Mouse (Mus musculus) erythroblast, embryonic 14.5 days (primary cell): ENCODE data around the gene 4933411K16Rik.

ENCODE experiments used
- GATA1 ChIP-seq: IDR thresholded peaks from 2 replicates; pipeline ENCODE4 v1.6.1; 2012; ENCODE audit warnings: low read length, inconsistent platforms, mixed read lengths
- TAL1 ChIP-seq: IDR thresholded peaks from 3 replicates; pipeline ENCODE4 v1.6.1; 2012; ENCODE audit warnings: low read length, inconsistent platforms, mixed read lengths

DNA sequence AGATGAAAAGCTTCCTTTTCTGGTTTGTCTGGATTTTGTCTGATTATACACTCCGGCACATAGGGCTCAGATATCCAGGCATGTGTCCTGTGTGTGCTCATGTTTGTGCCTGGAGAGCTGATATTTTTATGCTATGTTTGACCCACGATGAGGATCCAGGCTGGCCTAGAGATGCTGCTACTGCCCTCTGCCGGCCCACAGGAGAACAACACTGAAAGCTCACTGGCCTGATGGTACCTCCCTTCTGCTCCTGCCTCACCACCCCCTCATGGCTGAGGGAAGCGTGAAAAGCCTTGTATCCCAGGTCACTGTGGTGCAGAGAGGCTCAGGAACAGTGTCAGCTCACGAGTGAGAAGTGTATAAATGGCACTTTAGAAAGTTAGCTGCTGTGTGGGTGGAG, 25.9 kb upstream of the 4933411K16Rik start:
- no peak for TF ChIP-seq TAL1
- no peak for TF ChIP-seq GATA1
